Mouse (Mus musculus) erythroblast, embryonic 14.5 days (primary cell): ENCODE data around the gene Kcna3. TPM values are rescaled to one million over a fixed set of nuclear protein-coding genes. Genes with fewer than 3 reads are reported as not detected.
A peak's percentile ranks its signal among the peaks of the same experiment; 100 is the strongest.

ENCODE experiments used
- H3K27me3 ChIP-seq: 2 replicates; pipeline ENCODE4 v1.6.1; 2012; ENCODE audit warnings: inconsistent platforms; ENCODE audit not compliant: control insufficient read depth
- H3K36me3 ChIP-seq: 2 replicates; pipeline ENCODE4 v1.6.1; 2012; ENCODE audit warnings: mild to moderate bottlenecking, inconsistent platforms; ENCODE audit not compliant: control insufficient read depth
- H3K4me1 ChIP-seq: 2 replicates; pipeline ENCODE4 v1.6.1; 2012; ENCODE audit warnings: inconsistent platforms; ENCODE audit not compliant: control insufficient read depth
- H3K4me3 ChIP-seq: replicated peaks from 2 replicates; pipeline ENCODE3; 2012; ENCODE audit warnings: moderate library complexity, mild to moderate bottlenecking, inconsistent platforms
- H3K9me3 ChIP-seq: 2 replicates; pipeline ENCODE4 v1.6.1; 2012; ENCODE audit warnings: low read length, inconsistent platforms, mixed read lengths; ENCODE audit not compliant: control insufficient read depth
- GATA1 ChIP-seq: IDR thresholded peaks from 2 replicates; pipeline ENCODE4 v1.6.1; 2012; ENCODE audit warnings: low read length, inconsistent platforms, mixed read lengths
- TAL1 ChIP-seq: IDR thresholded peaks from 3 replicates; pipeline ENCODE4 v1.6.1; 2012; ENCODE audit warnings: low read length, inconsistent platforms, mixed read lengths
- polyA plus RNA-seq: library from polyadenylated mRNA; stranded (reverse); fragments of >175 nt; gene quantifications from 2 replicates; pipeline ENCODE4 v1.2.3, GENCODE M21; 2012

Gene Kcna3
- polyA plus RNA-seq, 1 experiment, result not detected

DNA sequence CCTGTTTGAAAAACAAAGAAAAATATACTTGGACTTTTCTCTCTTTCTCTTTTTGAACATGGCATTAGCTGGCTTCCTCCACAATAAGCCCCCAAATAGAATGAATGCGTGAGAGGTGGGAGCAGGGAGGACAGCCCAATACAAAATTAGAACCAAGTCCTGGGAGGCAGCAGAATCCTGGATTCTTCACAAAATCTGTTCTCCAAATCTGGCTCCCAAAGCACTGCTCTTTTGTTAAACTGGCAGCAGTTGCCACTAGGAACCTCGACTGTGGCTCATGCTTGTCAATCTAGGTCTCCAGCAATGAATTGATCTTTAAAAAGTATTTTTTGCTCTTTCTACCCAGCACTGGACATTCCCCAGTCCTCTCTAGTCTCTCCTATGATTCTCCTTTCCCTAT lies 17.7 kb upstream of the Kcna3 start:
- no peak overlapping the region for H3K4me3 ChIP-seq
- no peaks in the 10 kb centered on the region for H3K27me3 ChIP-seq
- no peaks in the 10 kb centered on the region for H3K4me1 ChIP-seq
- TF ChIP-seq TAL1 (no peak), GATA1 (no peak)
- no peaks in the 10 kb centered on the region for H3K36me3 ChIP-seq
- no peaks in the 10 kb centered on the region for H3K9me3 ChIP-seq

DNA sequence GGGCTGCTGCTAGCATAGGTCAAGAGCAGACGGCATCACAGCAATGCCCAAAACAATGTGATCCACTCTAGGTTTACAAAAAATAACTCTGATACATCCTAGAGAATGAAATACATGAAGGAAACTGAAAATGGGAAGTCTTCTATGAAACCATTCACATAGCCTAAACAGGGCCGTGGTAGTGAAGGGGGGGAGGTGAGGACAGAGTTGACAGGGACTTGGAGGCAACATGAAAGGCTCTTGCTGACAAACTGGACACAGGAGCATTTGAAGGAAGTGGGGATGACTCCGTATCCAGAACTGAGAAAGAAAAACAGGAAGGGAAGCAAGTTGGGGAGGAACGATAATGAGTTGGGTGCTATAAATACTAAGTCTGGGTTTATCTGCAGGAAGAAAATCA lies 4.4 kb upstream of the Kcna3 start:
- Histone ChIP-seq H3K27me3 (peaks cover 22% of the 10 kb centered on the region), H3K4me1 (peaks cover 4% of the 10 kb centered on the region), H3K9me3 (no peaks in the 10 kb centered on the region)

DNA sequence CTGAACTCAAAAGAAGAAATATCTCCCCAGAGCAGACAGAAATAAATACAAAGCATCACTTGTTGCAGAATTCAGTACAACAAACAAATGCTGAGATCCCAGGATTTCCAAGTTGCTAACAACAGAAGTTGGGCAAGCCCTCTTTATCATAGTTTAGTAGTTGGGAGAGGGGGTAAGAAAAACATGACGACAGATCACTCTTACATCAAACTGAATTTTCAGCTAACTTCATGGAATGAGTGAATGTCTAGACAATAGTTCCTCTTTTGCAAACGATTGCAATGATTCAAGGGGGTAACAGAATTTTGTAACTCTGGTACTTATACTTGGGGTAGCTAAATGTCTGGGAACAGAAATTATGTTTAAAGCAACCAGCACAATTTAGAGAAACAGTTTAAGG lies 1.2 kb upstream of the Kcna3 start:
- H3K36me3 ChIP-seq, result no peaks in the 10 kb centered on the region
- H3K4me3 ChIP-seq, result no peak overlapping the region
- no peaks in the 10 kb centered on the region for H3K9me3 ChIP-seq
- H3K27me3 ChIP-seq, result peaks cover 50% of the 10 kb centered on the region
- H3K4me1 ChIP-seq, result peaks cover 4% of the 10 kb centered on the region
- no peak for TF ChIP-seq GATA1
- TF ChIP-seq TAL1, result no peak

More for the DNA sequence above, 4.4 kb upstream of the Kcna3 start:
- no peak overlapping the region for H3K4me3 ChIP-seq
- TF ChIP-seq GATA1, result no peak
- no peak for TF ChIP-seq TAL1
- no peaks in the 10 kb centered on the region for H3K36me3 ChIP-seq

DNA sequence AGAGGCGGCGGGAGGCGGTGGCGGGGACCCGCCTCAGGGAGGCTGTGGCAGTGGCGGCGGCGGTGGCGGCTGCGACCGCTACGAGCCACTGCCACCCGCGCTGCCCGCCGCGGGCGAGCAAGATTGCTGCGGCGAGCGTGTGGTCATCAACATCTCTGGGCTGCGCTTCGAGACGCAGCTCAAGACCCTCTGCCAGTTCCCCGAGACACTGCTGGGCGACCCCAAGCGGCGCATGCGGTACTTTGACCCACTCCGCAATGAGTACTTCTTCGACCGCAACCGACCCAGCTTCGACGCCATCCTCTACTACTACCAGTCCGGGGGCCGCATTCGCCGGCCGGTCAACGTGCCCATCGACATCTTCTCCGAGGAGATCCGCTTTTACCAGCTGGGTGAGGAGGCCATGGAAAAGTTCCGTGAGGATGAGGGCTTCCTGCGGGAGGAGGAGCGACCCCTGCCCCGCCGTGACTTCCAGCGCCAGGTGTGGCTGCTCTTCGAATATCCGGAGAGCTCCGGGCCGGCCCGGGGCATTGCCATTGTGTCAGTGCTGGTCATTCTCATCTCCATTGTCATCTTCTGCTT lies 580 bp downstream of the Kcna3 start:
- Histone ChIP-seq H3K4me3 (peak overlapping the region; percentile 40), H3K4me1 (peaks cover 4% of the 10 kb centered on the region), H3K9me3 (no peaks in the 10 kb centered on the region), H3K27me3 (peaks cover 50% of the 10 kb centered on the region), H3K36me3 (no peaks in the 10 kb centered on the region)
- TF ChIP-seq GATA1 (no peak), TAL1 (no peak)

DNA sequence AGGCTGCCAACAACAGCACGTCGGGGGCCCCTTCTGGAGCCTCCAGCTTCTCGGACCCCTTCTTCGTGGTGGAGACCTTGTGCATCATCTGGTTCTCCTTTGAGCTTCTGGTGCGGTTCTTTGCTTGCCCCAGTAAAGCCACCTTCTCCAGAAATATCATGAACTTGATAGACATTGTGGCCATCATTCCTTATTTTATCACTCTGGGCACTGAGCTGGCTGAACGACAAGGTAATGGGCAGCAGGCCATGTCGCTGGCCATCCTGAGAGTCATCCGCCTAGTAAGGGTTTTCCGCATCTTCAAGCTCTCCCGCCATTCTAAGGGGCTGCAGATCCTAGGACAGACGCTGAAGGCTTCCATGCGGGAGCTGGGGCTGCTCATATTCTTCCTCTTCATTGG lies 1.1 kb downstream of the Kcna3 start:
- TF ChIP-seq TAL1 (no peak), GATA1 (no peak)
- H3K4me3 ChIP-seq, result no peak overlapping the region
- H3K36me3 ChIP-seq, result no peaks in the 10 kb centered on the region

DNA sequence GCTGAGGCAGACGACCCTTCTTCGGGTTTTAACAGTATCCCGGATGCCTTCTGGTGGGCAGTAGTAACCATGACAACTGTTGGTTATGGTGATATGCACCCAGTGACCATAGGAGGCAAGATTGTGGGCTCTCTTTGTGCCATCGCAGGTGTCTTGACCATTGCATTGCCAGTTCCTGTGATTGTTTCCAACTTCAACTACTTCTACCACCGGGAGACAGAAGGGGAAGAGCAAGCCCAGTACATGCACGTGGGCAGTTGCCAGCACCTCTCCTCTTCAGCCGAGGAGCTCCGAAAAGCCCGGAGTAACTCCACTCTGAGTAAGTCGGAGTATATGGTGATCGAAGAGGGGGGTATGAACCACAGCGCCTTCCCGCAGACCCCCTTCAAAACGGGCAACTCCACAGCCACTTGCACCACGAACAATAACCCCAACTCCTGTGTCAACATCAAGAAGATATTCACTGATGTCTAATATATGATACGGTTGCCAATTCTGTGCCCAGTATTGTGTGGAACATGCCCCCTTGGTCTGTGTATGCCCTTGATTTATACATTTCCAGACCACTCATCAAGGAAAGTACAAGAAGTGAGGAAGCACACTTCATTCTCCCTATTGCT lies 1.7 kb downstream of the Kcna3 start:
- H3K4me3 ChIP-seq, result no peak overlapping the region
- H3K4me1 ChIP-seq, result peaks cover 4% of the 10 kb centered on the region
- H3K36me3 ChIP-seq, result no peaks in the 10 kb centered on the region
- TF ChIP-seq GATA1 (no peak), TAL1 (no peak)
- H3K27me3 ChIP-seq, result peaks cover 50% of the 10 kb centered on the region
- H3K9me3 ChIP-seq, result no peaks in the 10 kb centered on the region

More for the DNA sequence above, 1.1 kb downstream of the Kcna3 start:
- no peaks in the 10 kb centered on the region for H3K9me3 ChIP-seq
- peaks cover 50% of the 10 kb centered on the region for H3K27me3 ChIP-seq
- peaks cover 4% of the 10 kb centered on the region for H3K4me1 ChIP-seq

DNA sequence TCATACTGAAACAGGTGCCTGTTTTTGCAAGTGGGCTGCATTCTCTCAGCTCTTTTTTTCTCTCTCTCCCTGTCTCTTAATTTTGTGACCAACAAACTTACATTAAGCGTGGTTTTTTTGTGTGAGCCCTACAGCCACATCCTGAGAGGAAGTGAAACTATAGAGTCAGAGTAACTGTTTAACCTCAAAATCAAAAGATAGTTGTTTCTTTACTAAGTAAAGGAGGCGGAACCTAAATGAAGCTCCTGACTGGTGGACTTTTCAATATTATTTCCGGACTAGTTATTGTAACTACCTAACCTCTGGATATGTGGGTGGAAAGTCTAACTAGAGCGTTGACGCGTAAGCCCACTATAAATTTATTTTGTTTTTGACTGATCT lies 2.2 kb downstream of the Kcna3 start:
- Histone ChIP-seq H3K4me1 (peaks cover 4% of the 10 kb centered on the region), H3K36me3 (no peaks in the 10 kb centered on the region), H3K9me3 (no peaks in the 10 kb centered on the region), H3K4me3 (no peak overlapping the region), H3K27me3 (peaks cover 50% of the 10 kb centered on the region)
- TF ChIP-seq GATA1 (no peak), TAL1 (no peak)

DNA sequence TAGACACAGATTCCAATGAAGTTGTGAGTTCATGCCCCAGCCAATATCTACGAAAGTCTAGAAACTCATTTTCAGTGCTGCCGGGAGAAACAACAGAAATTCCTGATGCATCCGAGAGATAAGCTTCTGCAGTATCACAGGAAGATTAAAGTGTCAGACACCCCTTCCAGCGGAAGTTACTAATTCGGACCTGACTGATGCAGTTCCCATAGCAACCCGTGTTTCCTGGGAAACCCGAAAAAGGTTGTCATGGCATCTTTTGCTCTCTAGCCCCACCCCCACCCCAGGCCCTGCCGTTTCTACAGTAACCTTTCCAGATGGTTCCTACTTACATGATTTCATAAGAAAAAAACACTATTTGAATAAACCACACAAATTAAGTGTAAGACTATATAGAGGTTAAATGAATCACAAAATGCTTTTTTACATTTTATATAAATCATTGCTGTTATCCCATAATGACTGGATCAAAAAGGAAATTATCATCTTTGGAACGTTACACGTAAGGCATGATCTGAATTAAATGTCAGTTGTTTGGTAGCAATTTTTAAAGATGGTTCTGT lies 2.8 kb downstream of the Kcna3 start:
- Histone ChIP-seq H3K36me3 (no peaks in the 10 kb centered on the region), H3K4me3 (no peak overlapping the region), H3K4me1 (peaks cover 4% of the 10 kb centered on the region), H3K27me3 (peaks cover 50% of the 10 kb centered on the region), H3K9me3 (no peaks in the 10 kb centered on the region)
- TF ChIP-seq TAL1 (no peak), GATA1 (no peak)

DNA sequence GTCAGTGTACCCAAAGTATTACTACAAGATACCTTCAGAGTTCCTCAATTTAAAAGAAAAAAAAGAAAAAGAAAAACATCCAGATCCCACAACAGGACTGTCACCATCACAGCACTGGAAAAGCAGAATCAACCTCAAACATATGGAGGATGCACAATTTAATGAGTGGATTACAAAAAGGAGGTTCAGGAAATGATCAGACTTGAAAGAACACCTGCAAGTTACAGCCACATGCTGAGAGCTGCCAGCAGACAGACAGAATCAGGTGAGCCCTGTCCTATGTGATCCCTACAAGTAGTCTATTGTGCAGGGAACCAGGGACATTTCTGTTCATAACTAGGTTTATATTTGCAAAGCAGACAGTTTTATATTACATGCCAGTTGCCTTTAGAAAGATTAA lies 3.3 kb downstream of the Kcna3 start:
- no peak for TF ChIP-seq TAL1
- Histone ChIP-seq H3K27me3 (peaks cover 50% of the 10 kb centered on the region), H3K9me3 (no peaks in the 10 kb centered on the region), H3K4me3 (no peak overlapping the region), H3K36me3 (no peaks in the 10 kb centered on the region), H3K4me1 (peaks cover 4% of the 10 kb centered on the region)
